Mouse (Mus musculus) small intestine, adult 2 months (tissue): Measurements from ENCODE around the gene Racgap1. TPM values are rescaled to one million over a fixed set of nuclear protein-coding genes. Genes with fewer than 3 reads are reported as not detected.

Experiments used
- H3K27ac ChIP-seq: fragments of 200-500 bp; 2 replicates; pipeline ENCODE4 v1.5.1; 2012; ENCODE audit warnings: low read depth, low read length, control low read depth, inconsistent platforms; ENCODE audit not compliant: insufficient read depth
- H3K27me3 ChIP-seq: fragments of 200-500 bp; 2 replicates; pipeline ENCODE4 v1.6.1; 2012; ENCODE audit warnings: mild to moderate bottlenecking, moderate library complexity, low read length, inconsistent platforms; ENCODE audit not compliant: control insufficient read depth, insufficient read depth
- H3K36me3 ChIP-seq: fragments of 200-500 bp; 2 replicates; pipeline ENCODE4 v1.6.1; 2012; ENCODE audit warnings: mild to moderate bottlenecking, low read length, control low read depth, inconsistent platforms; ENCODE audit not compliant: control insufficient read depth, insufficient read depth
- H3K4me1 ChIP-seq: fragments of 200-500 bp; 2 replicates; pipeline ENCODE4 v1.6.1; 2012; ENCODE audit warnings: low read length, inconsistent platforms, mixed read lengths; ENCODE audit not compliant: control insufficient read depth, insufficient read depth, insufficient read length
- H3K4me3 ChIP-seq: fragments of 200-500 bp; 2 replicates; pipeline ENCODE4 v1.5.1; 2012; ENCODE audit warnings: low read depth, mild to moderate bottlenecking, control low read depth, inconsistent platforms, low read length, moderate library complexity
- CTCF ChIP-seq: fragments of 200-500 bp; IDR thresholded peaks from 2 replicates; pipeline ENCODE4 v1.5.1; 2012; ENCODE audit warnings: low read depth, mild to moderate bottlenecking, control low read depth, inconsistent platforms, low read length, moderate library complexity, mixed read lengths; ENCODE audit not compliant: insufficient replicate concordance, insufficient read length; ENCODE audit errors: extremely low read depth
- POLR2A ChIP-seq: fragments of 200-500 bp; IDR thresholded peaks from 2 replicates; pipeline ENCODE4 v1.6.1; 2012; ENCODE audit warnings: low read depth, mild to moderate bottlenecking, control low read depth, inconsistent platforms, low read length, moderate library complexity
- WGBS: fragments of 180-500 bp; shearing (Covaris S2); methylation state at CpG from one replicate; pipeline ENCODE4 v1.1.7; 2018; 5-methylcytosine and 5-hydroxymethylcytosine counted together
- polyA plus RNA-seq: library from polyadenylated mRNA; depleted of rRNA; stranded (reverse); fragments of >200 nt; gene quantifications from 2 replicates; pipeline ENCODE4 v1.2.3, GENCODE M21; 2012; rRNA removed

Racgap1 gene
- polyA plus RNA-seq, 1 experiment, result 12.5 TPM

DNA sequence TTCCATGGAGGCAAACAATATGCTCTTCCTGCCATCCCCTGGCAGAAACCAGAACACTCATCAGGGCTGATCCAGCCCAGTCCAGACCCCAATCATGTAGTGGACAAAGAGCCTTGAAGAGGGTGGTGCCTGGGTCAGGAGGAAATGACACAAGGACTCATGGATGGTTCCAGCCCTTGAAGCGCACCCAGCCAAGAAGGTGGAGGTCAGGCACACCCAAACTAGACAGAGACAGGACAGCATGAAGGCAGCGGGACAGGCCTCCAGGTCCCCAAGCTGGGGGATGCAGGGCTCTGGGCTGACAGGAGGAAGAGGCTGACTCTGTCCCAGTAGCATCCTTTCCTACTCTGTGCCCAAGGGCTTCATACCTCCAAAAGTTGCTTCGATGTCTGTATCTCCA, 64.9 kb downstream of the Racgap1 start:
- no peak for TF ChIP-seq CTCF
- TF ChIP-seq POLR2A, result no peak
- peaks cover 9% of the 10 kb centered on the region for H3K4me1 ChIP-seq
- H3K27me3 ChIP-seq, result peaks cover 56% of the 10 kb centered on the region
- 94% methylated on average over 3 of the region's 3 CpGs for WGBS
- H3K4me3 ChIP-seq, result no peak overlapping the region
- H3K36me3 ChIP-seq, result no peaks in the 10 kb centered on the region
- no peak overlapping the region for H3K27ac ChIP-seq

DNA sequence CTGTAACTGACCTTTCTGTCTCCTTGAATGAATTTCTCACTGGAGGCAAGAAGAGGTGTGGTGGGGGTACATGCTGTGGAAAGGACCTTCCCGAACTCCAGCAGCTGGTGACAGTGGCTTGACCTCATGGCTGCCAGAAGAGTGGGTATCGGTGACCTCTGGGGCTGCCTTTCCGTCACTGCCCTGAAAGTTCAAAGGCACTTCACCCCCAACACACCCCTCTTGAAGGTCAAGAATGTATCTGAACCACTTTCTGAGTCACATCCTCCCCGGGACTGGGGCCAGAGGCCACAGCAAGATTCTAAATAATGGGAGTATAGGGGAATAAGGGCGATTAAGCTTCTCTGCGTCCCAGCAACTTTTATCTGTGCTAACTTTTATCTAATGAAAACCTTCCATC, 65.7 kb downstream of the Racgap1 start:
- WGBS, result 79% methylated on average over 6 of the region's 6 CpGs
- Histone ChIP-seq H3K4me3 (no peak overlapping the region), H3K4me1 (peaks cover 9% of the 10 kb centered on the region), H3K36me3 (no peaks in the 10 kb centered on the region), H3K27me3 (peaks cover 49% of the 10 kb centered on the region), H3K27ac (no peak overlapping the region)
- TF ChIP-seq CTCF (no peak), POLR2A (no peak)

DNA sequence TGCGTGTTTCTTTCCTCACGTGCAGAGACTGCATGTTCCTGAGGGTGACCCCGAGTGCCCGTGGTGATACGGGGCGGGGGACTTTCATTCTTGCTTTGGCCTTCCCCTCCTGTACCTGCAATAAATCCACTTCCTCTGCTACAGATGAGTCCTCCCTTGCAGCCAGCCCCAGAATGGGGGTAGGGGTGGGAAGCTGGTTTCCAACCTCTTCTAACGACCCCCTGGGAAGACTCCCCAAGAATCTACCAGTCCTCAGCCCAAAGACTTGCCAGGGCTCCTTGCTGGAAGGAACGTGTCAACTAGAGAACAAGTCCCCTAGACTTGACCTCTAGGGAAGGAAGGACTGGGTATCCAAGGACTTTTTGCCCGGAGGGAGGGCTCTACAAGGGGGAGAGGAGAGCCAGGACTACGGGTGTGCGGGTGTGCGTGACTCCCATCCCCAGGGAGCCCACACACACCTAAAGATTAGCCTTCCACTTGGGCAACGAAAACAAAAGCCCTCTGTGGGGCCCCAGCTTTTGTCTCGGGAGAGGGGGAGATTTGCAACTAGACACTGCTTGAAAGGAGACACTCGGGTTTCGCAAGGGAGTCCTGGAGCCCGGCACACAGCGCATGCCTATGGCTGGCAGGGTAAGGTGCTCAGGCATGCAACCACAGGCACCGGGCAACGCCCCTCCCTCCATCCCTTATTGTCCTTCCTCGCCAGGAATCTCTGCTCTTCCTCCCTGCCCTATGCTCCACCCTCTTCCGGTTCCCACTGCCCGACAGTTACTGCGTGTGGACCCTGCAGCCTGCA, 66.9 kb downstream of the Racgap1 start:
- no peak overlapping the region for H3K27ac ChIP-seq
- H3K36me3 ChIP-seq, result no peaks in the 10 kb centered on the region
- H3K4me3 ChIP-seq, result peak overlapping the region; percentile 39; the same call in 1 of the 2 replicates
- peaks cover 37% of the 10 kb centered on the region for H3K27me3 ChIP-seq
- 3% methylated on average over 24 of the region's 24 CpGs for WGBS
- peaks cover 9% of the 10 kb centered on the region for H3K4me1 ChIP-seq
- TF ChIP-seq POLR2A (no peak), CTCF (no peak)

DNA sequence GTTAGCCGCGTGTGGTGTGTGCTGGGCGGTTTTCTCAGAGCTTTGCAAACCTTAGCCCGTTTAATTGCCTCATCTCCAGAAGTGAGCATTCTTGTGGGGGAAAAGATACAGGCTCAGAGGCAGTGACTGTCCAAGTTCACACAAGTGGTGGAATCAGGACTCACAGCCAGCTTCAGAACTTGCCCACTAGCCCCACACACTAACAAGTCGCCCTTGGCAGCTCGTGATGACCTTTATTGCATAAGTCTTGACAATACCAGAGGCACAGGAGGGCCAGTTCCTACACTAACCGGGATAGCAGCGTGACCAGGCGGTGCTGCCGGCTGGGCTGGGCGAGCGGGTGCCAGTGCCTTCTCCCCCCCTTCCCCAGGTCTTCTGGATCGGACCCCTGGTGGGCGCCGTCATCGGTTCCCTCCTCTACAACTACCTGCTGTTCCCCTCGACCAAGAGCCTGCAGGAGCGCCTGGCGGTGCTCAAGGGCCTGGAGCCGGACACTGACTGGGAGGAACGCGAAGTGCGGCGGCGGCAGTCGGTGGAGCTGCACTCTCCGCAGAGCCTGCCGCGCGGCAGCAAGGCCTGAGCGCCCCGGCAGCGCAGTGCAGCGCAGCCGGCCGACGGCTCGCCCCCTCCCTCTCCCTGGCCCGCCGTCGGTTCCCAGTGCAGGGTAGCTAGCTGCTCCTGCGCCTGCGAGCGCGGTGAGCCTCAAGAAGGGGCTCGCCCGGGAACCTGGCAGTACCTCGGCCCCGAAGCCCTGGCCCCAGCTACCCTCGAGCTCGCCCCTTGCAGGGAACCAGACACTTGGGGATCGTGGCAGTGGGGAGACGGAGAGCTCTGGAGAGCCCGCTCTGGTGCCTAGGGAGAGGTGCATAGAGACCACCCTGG, 67.8 kb downstream of the Racgap1 start:
- Histone ChIP-seq H3K36me3 (no peaks in the 10 kb centered on the region), H3K27me3 (peaks cover 29% of the 10 kb centered on the region), H3K4me3 (peak overlapping the region; percentile 39), H3K27ac (no peak overlapping the region), H3K4me1 (peaks cover 9% of the 10 kb centered on the region)
- 4% methylated on average over 54 of the region's 54 CpGs for WGBS
- TF ChIP-seq POLR2A (no peak), CTCF (no peak)

DNA sequence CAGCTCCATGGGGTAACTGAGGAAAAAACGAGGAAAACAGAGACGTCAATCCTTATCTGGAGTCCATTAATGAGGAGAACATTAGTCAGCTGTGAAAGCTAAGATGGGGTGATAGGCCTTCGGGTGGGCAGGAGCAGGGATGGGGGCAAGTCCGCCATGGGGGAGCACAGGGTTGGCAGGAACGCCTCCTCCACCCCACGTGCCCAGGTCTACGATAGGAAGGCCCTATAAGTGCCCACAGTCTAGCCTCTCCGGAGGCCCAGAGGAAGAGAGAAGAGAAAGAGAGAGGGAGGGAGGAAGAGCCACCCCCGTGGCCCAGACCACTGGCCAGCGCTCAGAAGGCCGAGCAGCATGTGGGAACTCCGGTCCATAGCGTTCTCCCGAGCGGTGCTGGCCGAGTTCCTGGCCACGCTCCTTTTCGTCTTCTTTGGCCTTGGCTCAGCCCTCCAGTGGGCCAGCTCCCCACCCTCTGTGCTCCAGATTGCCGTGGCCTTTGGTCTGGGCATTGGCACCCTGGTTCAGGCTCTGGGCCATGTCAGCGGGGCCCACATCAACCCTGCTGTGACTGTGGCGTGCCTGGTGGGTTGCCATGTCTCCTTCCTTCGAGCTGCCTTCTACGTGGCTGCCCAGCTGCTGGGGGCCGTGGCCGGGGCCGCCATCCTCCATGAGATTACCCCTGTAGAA, 72.5 kb downstream of the Racgap1 start, which contains the start of gene Aqp2:
Aqp2 (plus strand) TSS at position 254 of the 684 bp plus-strand sequence.
- H3K27ac ChIP-seq, result no peak within 1 kb of the TSS
- peaks cover 13% of the 10 kb centered on the region for H3K27me3 ChIP-seq
- no peak for TF ChIP-seq POLR2A
- H3K4me3 ChIP-seq, result no peak within 1 kb of the TSS
- peaks cover 3% of the 10 kb centered on the region for H3K4me1 ChIP-seq
- 82% methylated on average over 26 of the region's 26 CpGs for WGBS
- H3K36me3 ChIP-seq, result no peaks in the 10 kb centered on the region

Other genes with a start within 250 kb of the Racgap1 start
- 1.8 and 3.1 TPM in 2 replicates for gene Nckap5l, start 193.9 kb downstream of the Racgap1 start, polyA plus RNA-seq
- gene Bcdin3d, start 176.9 kb downstream of the Racgap1 start, polyA plus RNA-seq, result 2.7 and 5.2 TPM in 2 replicates
- gene Faim2, start 123.5 kb downstream of the Racgap1 start, polyA plus RNA-seq, result 1.3 and 1.7 TPM in 2 replicates
- not detected in 2 replicates for gene Aqp2, start 72.6 kb downstream of the Racgap1 start, polyA plus RNA-seq
- gene Aqp5, start 60.9 kb downstream of the Racgap1 start, polyA plus RNA-seq, result 0.20 and 52.4 TPM in 2 replicates
- not detected in 2 replicates for gene Aqp6, start 50.3 kb downstream of the Racgap1 start, polyA plus RNA-seq
- 0.30 and 0.70 TPM in 2 replicates for gene Asic1, start 18.7 kb upstream of the Racgap1 start, polyA plus RNA-seq
- gene Smarcd1, start 50.5 kb upstream of the Racgap1 start, polyA plus RNA-seq, result 9.5 and 23.8 TPM in 2 replicates
- 3.0 TPM in 1 of 2 replicates, not detected in the other for gene Gm17349, start 53.8 kb upstream of the Racgap1 start, polyA plus RNA-seq
- 246 and 260 TPM in 2 replicates for gene Gpd1, start 65.9 kb upstream of the Racgap1 start, polyA plus RNA-seq
- gene Cox14, start 74.0 kb upstream of the Racgap1 start, polyA plus RNA-seq, result 301 and 397 TPM in 2 replicates
- gene Cers5, start 121.2 kb upstream of the Racgap1 start, polyA plus RNA-seq, result 6.9 and 8.2 TPM in 2 replicates
- gene Lima1, start 223.8 kb upstream of the Racgap1 start, polyA plus RNA-seq, result 26.1 and 47.7 TPM in 2 replicates